Mouse (Mus musculus) lung, postnatal 0 days (tissue): ENCODE results near the gene Diaph3. TPM values are rescaled to one million over a fixed set of nuclear protein-coding genes. Genes with fewer than 3 reads are reported as not detected.

Experiments
- ATAC-seq: fragments of 200-750 bp; cut with Nextera tagmentation; 2 replicates; pipeline ENCODE4 v1.8.0; 2017; ENCODE audit warnings: moderate library complexity
- DNase-seq: peaks from one replicate; pipeline ENCODE4 v3.0.0-alpha.2; 2016; ENCODE audit warnings: low spot score
- H3K27ac ChIP-seq: fragments of 300-500 bp; sonication (generic); 2 replicates; pipeline ENCODE4 v1.5.1; 2014; ENCODE audit warnings: antibody characterized with exemption, mild to moderate bottlenecking, low read length, mixed read lengths
- H3K27me3 ChIP-seq: fragments of 300-500 bp; sonication (generic); replicated peaks from 2 replicates; pipeline ENCODE4 v1.6.1; 2014; ENCODE audit warnings: low read length, mixed read lengths; ENCODE audit not compliant: insufficient read depth
- H3K36me3 ChIP-seq: fragments of 300-500 bp; sonication (generic); 2 replicates; pipeline ENCODE4 v1.6.1; 2014; ENCODE audit warnings: low read length, mixed read lengths; ENCODE audit not compliant: insufficient read depth
- H3K4me1 ChIP-seq: fragments of 300-500 bp; sonication (generic); 2 replicates; pipeline ENCODE4 v1.6.1; 2014; ENCODE audit warnings: antibody characterized with exemption, low read depth, low read length, mixed read lengths; ENCODE audit not compliant: insufficient read depth
- H3K4me2 ChIP-seq: fragments of 300-500 bp; sonication (generic); replicated peaks from 2 replicates; pipeline ENCODE4 v1.6.1; 2014; ENCODE audit warnings: low read depth, mild to moderate bottlenecking, low read length, moderate library complexity, mixed read lengths
- H3K4me3 ChIP-seq: fragments of 300-500 bp; sonication (generic); 2 replicates; pipeline ENCODE4 v1.5.1; 2014; ENCODE audit warnings: low read depth, low read length
- H3K9ac ChIP-seq: fragments of 300-500 bp; sonication (generic); replicated peaks from 2 replicates; pipeline ENCODE4 v1.6.1; 2014; ENCODE audit warnings: low read depth, mild to moderate bottlenecking
- H3K9me3 ChIP-seq: fragments of 300-500 bp; sonication (generic); 2 replicates; pipeline ENCODE4 v1.6.1; 2016; ENCODE audit warnings: low read length, mixed read lengths
- CTCF ChIP-seq: IDR thresholded peaks from 2 replicates; pipeline ENCODE4 v1.5.1; 2016; ENCODE audit warnings: antibody characterized with exemption, mild to moderate bottlenecking
- EP300 ChIP-seq: IDR thresholded peaks from 2 replicates; pipeline ENCODE4 v1.6.1; 2016; ENCODE audit warnings: antibody characterized with exemption, mild to moderate bottlenecking, control low read depth
- WGBS: fragments of 180-500 bp; shearing (Covaris S2); extraction: QIAGEN DNeasy Blood & Tissue Kit; methylation state at CpG from one replicate; pipeline ENCODE4 v1.1.7; 2014; 5-methylcytosine and 5-hydroxymethylcytosine counted together
- polyA plus RNA-seq: library from polyadenylated mRNA; unstranded; fragments of >200 nt; fragmentation: Nextera tagmentation; extraction: Ambion mirVana; gene quantifications from 2 replicates; pipeline ENCODE4 v1.2.1, GENCODE M21; 2015

Gene Diaph3
- polyA plus RNA-seq, result 2.3 and 3.9 TPM in 2 replicates

DNA sequence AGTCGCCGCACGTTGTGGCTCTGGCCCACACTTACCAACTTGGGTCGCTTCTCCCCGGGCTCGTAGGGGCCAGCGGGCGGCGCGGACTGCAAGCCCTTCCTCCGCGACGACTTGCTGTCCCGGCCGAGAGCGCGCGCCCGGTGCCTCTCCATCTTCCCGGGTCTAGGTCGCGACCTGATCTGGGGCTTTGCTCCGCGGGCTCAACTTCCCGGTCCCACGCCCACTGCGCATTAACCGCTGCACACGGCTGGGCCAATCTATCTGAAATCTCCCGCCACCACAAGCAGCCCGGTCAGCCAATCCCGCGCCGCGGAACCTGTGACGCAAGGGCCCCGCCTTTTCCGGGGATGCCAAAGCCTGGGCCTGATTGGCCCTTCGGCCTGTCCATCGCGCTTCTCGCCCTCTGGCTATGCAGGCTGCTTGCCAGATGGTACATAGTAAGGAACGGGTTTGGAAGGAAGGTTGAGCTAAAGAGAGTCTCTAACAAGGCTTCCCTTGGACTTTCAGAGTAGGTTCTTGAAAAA lies at the start of gene Diaph3:
Diaph3 (minus strand) TSS at position 273 of the 524 bp plus-strand sequence.
- H3K4me1 ChIP-seq, result no peaks in the 10 kb centered on the region
- ATAC-seq (peak; percentile 99), DNase-seq (peak; percentile 97)
- H3K27me3 ChIP-seq, result no peaks in the 10 kb centered on the region
- TF ChIP-seq CTCF, result no peak
- peak within 1 kb of the TSS; percentile 94 for H3K4me2 ChIP-seq
- H3K27ac ChIP-seq, result peak within 1 kb of the TSS; percentile 79
- peak within 1 kb of the TSS; percentile 73 for H3K4me3 ChIP-seq
- H3K9me3 ChIP-seq, result no peaks in the 10 kb centered on the region
- no peaks in the 10 kb centered on the region for H3K36me3 ChIP-seq
- peak within 1 kb of the TSS; percentile 10; the same call in 1 of the 2 replicates for H3K9ac ChIP-seq
- under 1% methylated on average over 43 of the region's 43 CpGs for WGBS

- no peaks in the 10 kb centered on the region for H3K36me3 ChIP-seq
- no peaks in the 10 kb centered on the region for H3K27me3 ChIP-seq
- no peak overlapping the region for H3K27ac ChIP-seq
- H3K4me1 ChIP-seq, result no peaks in the 10 kb centered on the region
- 43% methylated on average over 4 of the region's 4 CpGs for WGBS
- DNase-seq, result peak; percentile 16
- ATAC-seq, result no peak
- H3K4me2 ChIP-seq, result no peak overlapping the region
- TF ChIP-seq EP300 (no peak), CTCF (no peak)
- H3K9ac ChIP-seq, result no peak overlapping the region
- H3K9me3 ChIP-seq, result no peaks in the 10 kb centered on the region
- H3K4me3 ChIP-seq, result no peak overlapping the region
Measured at GRCm38 (mm10) chr14:87190685-87191084, 49.6 kb upstream of the Diaph3 start.

GRCm38 (mm10) chr14:87171577-87171976 lies 30.5 kb upstream of the Diaph3 start:
- Histone ChIP-seq H3K9me3 (no peaks in the 10 kb centered on the region), H3K27me3 (no peaks in the 10 kb centered on the region), H3K4me2 (no peak overlapping the region), H3K27ac (no peak overlapping the region), H3K36me3 (no peaks in the 10 kb centered on the region), H3K4me3 (no peak overlapping the region), H3K4me1 (no peaks in the 10 kb centered on the region), H3K9ac (no peak overlapping the region)
- DNase-seq, result no peak
- TF ChIP-seq EP300 (no peak), CTCF (no peak)
- WGBS, result 80% methylated on average over 6 of the region's 6 CpGs
- ATAC-seq, result no peak

DNA sequence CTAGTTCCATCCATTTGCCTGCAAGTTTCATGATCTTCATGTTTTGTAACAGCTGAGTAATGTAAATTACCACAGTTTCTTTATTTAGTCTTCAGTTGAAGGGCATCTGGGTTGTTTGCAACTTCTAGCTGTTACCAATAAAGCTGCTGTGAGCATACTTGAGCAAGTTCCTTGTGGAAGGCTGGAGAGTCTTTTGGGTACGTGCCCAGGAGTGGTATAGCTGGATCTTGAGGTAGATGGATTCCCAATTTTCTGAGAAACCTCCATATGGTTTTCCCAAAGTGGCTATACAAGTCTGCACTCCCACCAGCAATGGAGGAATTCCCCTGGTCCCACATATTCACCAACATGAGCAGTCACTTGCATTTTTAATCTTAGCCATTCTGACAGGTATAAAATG lies 28.1 kb upstream of the Diaph3 start:
- Histone ChIP-seq H3K4me1 (no peaks in the 10 kb centered on the region), H3K4me2 (no peak overlapping the region), H3K27ac (no peak overlapping the region), H3K36me3 (no peaks in the 10 kb centered on the region), H3K27me3 (no peaks in the 10 kb centered on the region), H3K4me3 (no peak overlapping the region), H3K9ac (no peak overlapping the region), H3K9me3 (no peaks in the 10 kb centered on the region)
- 44% methylated on average over 1 of the region's 1 CpGs for WGBS
- ATAC-seq (no peak), DNase-seq (no peak)
- TF ChIP-seq CTCF, result no peak
- no peak for TF ChIP-seq EP300

- TF ChIP-seq EP300 (no peak), CTCF (no peak)
- H3K4me2 ChIP-seq, result no peak overlapping the region
- no peaks in the 10 kb centered on the region for H3K36me3 ChIP-seq
- H3K27ac ChIP-seq, result no peak overlapping the region
- 78% methylated on average over 9 of the region's 9 CpGs for WGBS
- H3K4me1 ChIP-seq, result no peaks in the 10 kb centered on the region
- no peak overlapping the region for H3K9ac ChIP-seq
- no peaks in the 10 kb centered on the region for H3K9me3 ChIP-seq
- no peak for ATAC-seq
- no peaks in the 10 kb centered on the region for H3K27me3 ChIP-seq
- DNase-seq, result no peak
- no peak overlapping the region for H3K4me3 ChIP-seq
Measured at GRCm38 (mm10) chr14:87155621-87156238, 14.7 kb upstream of the Diaph3 start.

DNA sequence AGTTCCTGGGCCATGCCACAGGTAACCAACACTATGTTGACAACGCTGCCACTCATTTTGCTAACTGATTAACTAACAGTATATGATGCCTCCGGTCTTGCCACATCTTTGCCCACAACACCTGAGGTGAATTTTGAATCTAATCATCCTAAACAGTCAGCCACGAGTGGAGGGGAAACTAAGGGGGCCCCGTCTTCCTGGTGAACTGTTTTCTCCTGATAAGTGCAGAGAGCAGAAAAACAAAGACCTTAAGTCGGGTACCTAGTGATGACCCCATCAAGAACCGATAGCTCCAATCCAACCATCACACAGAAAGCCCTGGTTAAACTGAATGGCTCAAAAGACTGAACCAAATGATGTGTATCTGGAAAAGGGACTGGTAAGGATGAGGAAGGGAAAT lies 8.6 kb upstream of the Diaph3 start:
- DNase-seq, result no peak

More for the DNA sequence above, 8.6 kb upstream of the Diaph3 start:
- H3K4me2 ChIP-seq, result no peak overlapping the region
- H3K36me3 ChIP-seq, result no peaks in the 10 kb centered on the region
- ATAC-seq, result no peak
- no peaks in the 10 kb centered on the region for H3K9me3 ChIP-seq
- no peak for TF ChIP-seq EP300
- no peak for TF ChIP-seq CTCF
- no peaks in the 10 kb centered on the region for H3K4me1 ChIP-seq
- H3K4me3 ChIP-seq, result no peak overlapping the region
- no peak overlapping the region for H3K9ac ChIP-seq
- no peaks in the 10 kb centered on the region for H3K27me3 ChIP-seq
- WGBS, result 67% methylated on average over 6 of the region's 6 CpGs
- H3K27ac ChIP-seq, result no peak overlapping the region
